Comparison of ENCODE assay signal across 19 mouse cellular contexts in the genomic region with DNA sequence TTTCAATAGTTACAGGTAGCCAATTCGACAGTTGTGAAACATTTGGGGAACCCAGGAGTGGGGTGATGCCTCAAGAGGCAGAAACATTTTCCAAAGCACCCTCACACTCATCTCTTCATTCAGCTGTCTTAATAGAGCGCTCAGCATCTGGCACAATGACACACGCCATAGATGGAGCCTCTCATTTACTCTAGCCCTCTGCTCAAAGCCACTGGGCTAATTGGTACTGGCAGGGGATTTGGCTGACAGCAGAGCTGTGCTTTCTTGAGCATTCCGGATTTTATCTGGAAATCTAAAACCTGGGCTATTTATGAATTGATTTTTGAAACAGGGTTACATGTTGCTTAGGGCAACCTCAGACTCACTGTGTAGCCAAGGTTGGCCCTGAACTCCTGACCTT.
DNase-seq lines count a peak whose midpoint lies in the region; ATAC-seq lines count a peak whose summit lies in the region.
"Had no signal": no experiment of that assay in that cellular context is flagged by ENCODE, and none has a peak within 500 bp of the region (broad histone marks: within the 10 kb centered on the region; RNA-seq: fewer than 3 reads in every experiment).

No protein-coding gene starts in this region.

- peaks cover 11% of the 10 kb centered on the region for H3K27me3 ChIP-seq in limb, embryonic 10.5 days (ENCODE audit: low read depth, poor library complexity, severe bottlenecking)
- H3K27me3 ChIP-seq: forebrain, embryonic 15.5 days; heart, embryonic 13.5 days; hindbrain, embryonic 13.5 days; intestine, embryonic 15.5 days; Patski had no signal

- DNase-seq in cerebellum, postnatal 14 days = peak; percentile 46 to 52
- DNase-seq in cerebellum, postnatal 25 days = no peak
- peak; percentile 56 for DNase-seq in left cerebral cortex, postnatal 4 days
- no peak for DNase-seq in left cerebral cortex, postnatal 10 days (ENCODE audit: extremely low spot score in 1 of 2, low spot score in 2 of 2)
- peak; percentile 12 for DNase-seq in limb, embryonic 10.5 days (ENCODE audit: low spot score)
- DNase-seq in layer of hippocampus, postnatal 25 days (ENCODE audit: extremely low spot score in 1 of 2, low spot score in 1 of 2) = no peak
- DNase-seq: adrenal gland, postnatal 14 days; cerebellum, adult 8-10 months; gastrocnemius, postnatal 25 days; heart, postnatal 4 days had no signal

- 88% methylated on average over 4 of the region's 4 CpGs for WGBS in limb, embryonic 10.5 days

- ATAC-seq in erythroid progenitor cell, adult 5-6 weeks (replicated peaks; ENCODE audit: low FRiP score, poor library complexity, severe bottlenecking) = no peak
- ATAC-seq: activated CD4-positive, CD25-positive, alpha-beta regulatory T cell, adult 4 months; forebrain, embryonic 15.5 days; intestine, embryonic 15.5 days; Patski had no signal

- H3K9me3 ChIP-seq in limb, embryonic 10.5 days (replicated peaks) = no peaks in the 10 kb centered on the region
- H3K9me3 ChIP-seq: embryonic facial prominence, embryonic 10.5 days; forebrain, embryonic 10.5 days; forebrain, embryonic 15.5 days; heart, embryonic 13.5 days; hindbrain, embryonic 13.5 days; intestine, embryonic 15.5 days had no signal

- no peak overlapping the region for H3K27ac ChIP-seq in limb, embryonic 10.5 days
- H3K27ac ChIP-seq: embryonic facial prominence, embryonic 10.5 days; forebrain, embryonic 10.5 days; forebrain, embryonic 15.5 days; heart, embryonic 13.5 days; hindbrain, embryonic 13.5 days; intestine, embryonic 15.5 days had no signal

- intact Hi-C loops in left cerebral cortex, postnatal 4 days (cut with DNase I) = no loop called here
- intact Hi-C loops in left cerebral cortex, postnatal 10 days (cut with DNase I) = no loop called here

- peaks cover 8% of the 10 kb centered on the region for H3K4me1 ChIP-seq in limb, embryonic 10.5 days
- H3K4me1 ChIP-seq: forebrain, embryonic 10.5 days; forebrain, embryonic 15.5 days; hindbrain, embryonic 13.5 days; intestine, embryonic 15.5 days had no signal

- no peaks in the 10 kb centered on the region for H3K36me3 ChIP-seq in limb, embryonic 10.5 days
- H3K36me3 ChIP-seq: embryonic facial prominence, embryonic 10.5 days; forebrain, embryonic 10.5 days; forebrain, embryonic 15.5 days; heart, embryonic 13.5 days; hindbrain, embryonic 13.5 days; intestine, embryonic 15.5 days had no signal

- H3K4me3 ChIP-seq in limb, embryonic 10.5 days = no peak overlapping the region
- H3K4me3 ChIP-seq: embryonic facial prominence, embryonic 10.5 days; forebrain, embryonic 10.5 days; forebrain, embryonic 15.5 days; heart, embryonic 13.5 days; hindbrain, embryonic 13.5 days; intestine, embryonic 15.5 days had no signal

Comparison
In these comparisons a context has a peak if more than half of its experiments do, and no peak if none do; other contexts are left out.
1. DNase-seq: peak in cerebellum, postnatal 14 days (2 of 2), left cerebral cortex, postnatal 4 days (single experiment) and limb, embryonic 10.5 days (single experiment); none in cerebellum, postnatal 25 days (0 of 2), left cerebral cortex, postnatal 10 days (0 of 2) and layer of hippocampus, postnatal 25 days (0 of 2).